22 mouse cellular contexts compared by ENCODE assay signal in genomic region chr7:121857177-121857884, GRCm38 (mm10). TPM values are rescaled to one million over a fixed set of nuclear protein-coding genes. Genes with fewer than 3 reads are reported as not detected.
A peak's percentile ranks its signal among the peaks of the same experiment; 100 is the strongest.
DNase-seq lines count a peak whose midpoint lies in the region; ATAC-seq and TF ChIP-seq lines count a peak whose summit lies in the region.
"Had no signal": no experiment of that assay in that cellular context is flagged by ENCODE, and none has a peak within 500 bp of the region (broad histone marks: within the 10 kb centered on the region; RNA-seq: fewer than 3 reads in every experiment).

No protein-coding gene starts in this region.

- no peaks in the 10 kb centered on the region for H3K9me3 ChIP-seq in intestine, embryonic 14.5 days (ENCODE audit: control insufficient read depth, low read length)
- no peaks in the 10 kb centered on the region for H3K9me3 ChIP-seq in intestine, embryonic 15.5 days
- H3K9me3 ChIP-seq in lung, embryonic 14.5 days (ENCODE audit: low read depth, low read length) = no peaks in the 10 kb centered on the region
- no peaks in the 10 kb centered on the region for H3K9me3 ChIP-seq in forebrain, embryonic 12.5 days
- H3K9me3 ChIP-seq: embryonic facial prominence, embryonic 12.5 days; heart, embryonic 12.5 days; limb, embryonic 13.5 days; liver, embryonic 12.5 days; midbrain, embryonic 15.5 days had no signal

- no peaks in the 10 kb centered on the region for H3K4me1 ChIP-seq in intestine, embryonic 14.5 days (replicated peaks; ENCODE audit: control insufficient read depth, insufficient read depth, low read length)
- H3K4me1 ChIP-seq in intestine, embryonic 15.5 days (replicated peaks) = no peaks in the 10 kb centered on the region
- no peaks in the 10 kb centered on the region for H3K4me1 ChIP-seq in lung, embryonic 14.5 days (ENCODE audit: insufficient read depth)
- H3K4me1 ChIP-seq in testis, adult 2 months (ENCODE audit: control insufficient read depth, insufficient read depth, low read length) = peaks cover 3% of the 10 kb centered on the region
- H3K4me1 ChIP-seq in forebrain, embryonic 12.5 days = no peaks in the 10 kb centered on the region
- H3K4me1 ChIP-seq: embryonic facial prominence, embryonic 12.5 days; heart, embryonic 12.5 days; limb, embryonic 13.5 days; liver, embryonic 12.5 days; midbrain, embryonic 15.5 days had no signal

- TF ChIP-seq POLR2A in testis, adult 2 months (IDR thresholded peaks at IDR 0.05; ENCODE audit: control insufficient read depth, low read depth, low read length) = no peak

- 0 out of 2 replicates have a peak, but pooled peaks have one; percentile 47 for ATAC-seq in intestine, embryonic 14.5 days (replicated peaks; ENCODE audit: low FRiP score, low TSS enrichment, low read depth)
- ATAC-seq in intestine, embryonic 15.5 days = no peak
- peak; percentile 63; the same call in 1 of the 2 replicates for ATAC-seq in lung, embryonic 14.5 days (ENCODE audit: insufficient read depth)
- ATAC-seq in forebrain, embryonic 12.5 days (ENCODE audit: low FRiP score) = no peak
- ATAC-seq: liver, embryonic 12.5 days; midbrain, embryonic 15.5 days had no signal

- 72% methylated on average over 11 of the region's 11 CpGs for WGBS in intestine, embryonic 14.5 days
- WGBS in intestine, embryonic 15.5 days = 73% methylated on average over 11 of the region's 11 CpGs
- 63% methylated on average over 11 of the region's 11 CpGs for WGBS in lung, embryonic 14.5 days
- WGBS in forebrain, embryonic 12.5 days = 90% methylated on average over 11 of the region's 11 CpGs

- DNase-seq in intestine, embryonic 14.5 days (ENCODE audit: low spot score) = no peak
- DNase-seq in lung, embryonic 14.5 days = peak; percentile 1
- no peak for DNase-seq in lung, adult 18-20 months
- DNase-seq in Muller cell, postnatal 12 days (ENCODE audit: inconsistent ontology term) = peak; percentile 62
- DNase-seq: adrenal gland, adult 2 months; cerebellum, adult 18-20 months; cerebellum, postnatal 14 days; gastrocnemius, postnatal 25 days; heart, adult 18-20 months; heart, postnatal 14 days; kidney, adult 2 months; kidney, postnatal 10 days had no signal

- H3K27ac ChIP-seq in intestine, embryonic 14.5 days (ENCODE audit: low read depth) = no peak overlapping the region
- H3K27ac ChIP-seq in intestine, embryonic 15.5 days = no peak overlapping the region
- no peak overlapping the region for H3K27ac ChIP-seq in lung, embryonic 14.5 days (ENCODE audit: low read depth)
- peak overlapping the region; percentile 80 for H3K27ac ChIP-seq in testis, adult 2 months (ENCODE audit: control insufficient read depth, insufficient read depth, low read depth, low read length)
- no peak overlapping the region for H3K27ac ChIP-seq in forebrain, embryonic 12.5 days
- H3K27ac ChIP-seq: embryonic facial prominence, embryonic 12.5 days; hindbrain, embryonic 14.5 days; limb, embryonic 13.5 days; liver, embryonic 12.5 days; midbrain, embryonic 15.5 days had no signal

- no peak overlapping the region for H3K9ac ChIP-seq in intestine, embryonic 14.5 days (ENCODE audit: low read length)
- no peak overlapping the region for H3K9ac ChIP-seq in intestine, embryonic 15.5 days
- H3K9ac ChIP-seq in lung, embryonic 14.5 days = no peak overlapping the region
- no peak overlapping the region for H3K9ac ChIP-seq in forebrain, embryonic 12.5 days
- H3K9ac ChIP-seq: embryonic facial prominence, embryonic 12.5 days; heart, embryonic 12.5 days; hindbrain, embryonic 14.5 days; limb, embryonic 13.5 days; liver, embryonic 12.5 days; midbrain, embryonic 15.5 days had no signal

- TF ChIP-seq CTCF in lung, embryonic 14.5 days (IDR thresholded peaks at IDR 0.05; ENCODE audit: low read depth) = no peak
- TF ChIP-seq CTCF in testis, adult 2 months (IDR thresholded peaks at IDR 0.05; ENCODE audit: control insufficient read depth, insufficient read depth, insufficient replicate concordance, low read depth, low read length) = no peak

- H3K4me2 ChIP-seq in intestine, embryonic 14.5 days (ENCODE audit: low read length) = no peak overlapping the region
- no peak overlapping the region for H3K4me2 ChIP-seq in intestine, embryonic 15.5 days (replicated peaks)
- no peak overlapping the region for H3K4me2 ChIP-seq in lung, embryonic 14.5 days
- H3K4me2 ChIP-seq in forebrain, embryonic 12.5 days = no peak overlapping the region
- H3K4me2 ChIP-seq: embryonic facial prominence, embryonic 12.5 days; heart, embryonic 12.5 days; hindbrain, embryonic 14.5 days; limb, embryonic 13.5 days; liver, embryonic 12.5 days; midbrain, embryonic 15.5 days had no signal

- no peak overlapping the region for H3K4me3 ChIP-seq in intestine, embryonic 14.5 days (ENCODE audit: low read depth, low read length)
- H3K4me3 ChIP-seq in intestine, embryonic 15.5 days (replicated peaks) = no peak overlapping the region
- H3K4me3 ChIP-seq in lung, embryonic 14.5 days (ENCODE audit: low read depth, low read length) = no peak overlapping the region
- H3K4me3 ChIP-seq in testis, adult 2 months (ENCODE audit: control insufficient read depth, low read depth, low read length) = no peak overlapping the region
- H3K4me3 ChIP-seq in forebrain, embryonic 12.5 days (replicated peaks) = no peak overlapping the region
- H3K4me3 ChIP-seq: embryonic facial prominence, embryonic 12.5 days; heart, embryonic 12.5 days; limb, embryonic 13.5 days; liver, embryonic 12.5 days; midbrain, embryonic 15.5 days had no signal

- no peaks in the 10 kb centered on the region for H3K36me3 ChIP-seq in intestine, embryonic 14.5 days (ENCODE audit: control insufficient read depth, insufficient read depth, low read length)
- H3K36me3 ChIP-seq in intestine, embryonic 15.5 days = no peaks in the 10 kb centered on the region
- H3K36me3 ChIP-seq in lung, embryonic 14.5 days (ENCODE audit: insufficient read depth) = no peaks in the 10 kb centered on the region
- H3K36me3 ChIP-seq in testis, adult 2 months (ENCODE audit: control insufficient read depth, insufficient read depth, low read length) = no peaks in the 10 kb centered on the region
- H3K36me3 ChIP-seq in forebrain, embryonic 12.5 days (replicated peaks) = no peaks in the 10 kb centered on the region
- H3K36me3 ChIP-seq: embryonic facial prominence, embryonic 12.5 days; heart, embryonic 12.5 days; limb, embryonic 13.5 days; liver, embryonic 12.5 days; midbrain, embryonic 15.5 days had no signal

- 0 out of 2 replicates have a peak, but pooled peaks cover 2% of the 10 kb centered on the region for H3K27me3 ChIP-seq in intestine, embryonic 14.5 days (replicated peaks; ENCODE audit: control insufficient read depth, insufficient read depth, low read length)
- H3K27me3 ChIP-seq in intestine, embryonic 15.5 days (replicated peaks) = no peaks in the 10 kb centered on the region
- H3K27me3 ChIP-seq in lung, embryonic 14.5 days (ENCODE audit: insufficient read depth, low read length) = no peaks in the 10 kb centered on the region
- no peaks in the 10 kb centered on the region for H3K27me3 ChIP-seq in testis, adult 2 months (ENCODE audit: control insufficient read depth, insufficient read depth, low read length)
- no peaks in the 10 kb centered on the region for H3K27me3 ChIP-seq in forebrain, embryonic 12.5 days
- H3K27me3 ChIP-seq: embryonic facial prominence, embryonic 12.5 days; liver, embryonic 12.5 days; midbrain, embryonic 15.5 days had no signal

RNA-seq across cellular contexts. Expression of gene Scnn1b, which starts 7.5 kb away (rescaled TPM):
- 0.42 and 0.53 TPM in 2 replicates for polyA plus RNA-seq in intestine, embryonic 14.5 days (2014; fragmentation: Nextera tagmentation; extraction: Ambion mirVana)
- 0.30 and 0.48 TPM in 2 replicates for polyA plus RNA-seq in intestine, embryonic 15.5 days (2015; fragmentation: Nextera tagmentation; extraction: Ambion mirVana)
- 4.4 and 5.7 TPM in 2 replicates for polyA plus RNA-seq in lung, embryonic 14.5 days (2014; fragmentation: Nextera tagmentation; extraction: Ambion mirVana)
- polyA plus RNA-seq in testis, adult 2 months (2012; rRNA removed) = 0.23 and 0.44 TPM in 2 replicates
- polyA plus RNA-seq in forebrain, embryonic 12.5 days (2016; fragmentation: Nextera tagmentation; extraction: Ambion mirVana) = 0.17 TPM in 1 of 2 replicates, not detected in the other
- polyA plus RNA-seq: heart, embryonic 12.5 days; spleen, adult 2 months had no signal

Comparison
In these comparisons a context has a peak if more than half of its experiments do, and no peak if none do; other contexts are left out.
1. ATAC-seq: peak in intestine, embryonic 14.5 days (single experiment) and lung, embryonic 14.5 days (single experiment); none in intestine, embryonic 15.5 days (single experiment) and forebrain, embryonic 12.5 days (single experiment).
2. DNase-seq: peak in lung, embryonic 14.5 days (single experiment) and Muller cell, postnatal 12 days (single experiment); none in intestine, embryonic 14.5 days (single experiment) and lung, adult 18-20 months (0 of 2).